Mouse (Mus musculus) layer of hippocampus, adult 8-10 months (tissue): ENCODE measurements around the gene Lims1. TPM values are rescaled to one million over a fixed set of nuclear protein-coding genes. Genes with fewer than 3 reads are reported as not detected.
A peak's percentile ranks its signal among the peaks of the same experiment; 100 is the strongest.

Experiments used
- DNase-seq, 2 experiments: peaks; one replicate each; pipeline ENCODE4 v3.0.0; 2022; ENCODE audit warnings: low spot score in 2 of 2
- total RNA-seq, 4 experiments: library from RNA; stranded (reverse); gene quantifications; 2 replicates each; pipeline ENCODE4 v1.2.4; 2022

The Lims1 gene
- total RNA-seq, 4 experiments from 2014 or later, result 17.4 to 29.1 (median 23.0) TPM

GRCm38 (mm10) chr10:58427930-58428329 lies 104.7 kb downstream of the Lims1 start:
- DNase-seq, result no peak

- DNase-seq, result no peak
Observed at GRCm38 (mm10) chr10:58445850-58446249, 122.6 kb downstream of the Lims1 start.

- DNase-seq, result peak; percentile 97 to 98
Observed at GRCm38 (mm10) chr10:58446384-58447279, 123.4 kb downstream of the Lims1 start, which contains the start of gene Ranbp2. Gene Ranbp2, plus strand, starts transcription at chr10:58446920.

- peak in 1 of 2 experiments; percentile 21 for DNase-seq
Observed at GRCm38 (mm10) chr10:58447280-58447781, 124.1 kb downstream of the Lims1 start.

GRCm38 (mm10) chr10:58451575-58451974 lies 128.3 kb downstream of the Lims1 start:
- DNase-seq, result no peak

GRCm38 (mm10) chr10:58452185-58452584 lies 128.9 kb downstream of the Lims1 start:
- no peak for DNase-seq

GRCm38 (mm10) chr10:58459896-58460295 lies 136.6 kb downstream of the Lims1 start:
- no peak for DNase-seq

Other genes starting within 250 kb of the Lims1 start
- gene AW822073, start 98.5 kb upstream of the Lims1 start, total RNA-seq, result under 1 TPM in 1 of 4 experiments, not detected in 3; 0.87 TPM
- not detected for gene Duxf3, start 90.8 kb upstream of the Lims1 start, total RNA-seq
- not detected for gene Gm4981, start 86.8 kb upstream of the Lims1 start, total RNA-seq
- 10 to 100 TPM; 77.3 to 96.6 (median 90.6) TPM for gene Gcc2, start 68.0 kb upstream of the Lims1 start, total RNA-seq
- gene Ranbp2, start 123.5 kb downstream of the Lims1 start, total RNA-seq, result 10 to 100 TPM; 73.9 to 89.2 (median 84.7) TPM
- 1 to 10 TPM; 3.3 to 4.7 (median 3.7) TPM for gene Ccdc138, start 174.5 kb downstream of the Lims1 start, total RNA-seq